Mouse (Mus musculus): ENCODE measurements around the gene Dennd1a. TPM values are rescaled to one million over a fixed set of nuclear protein-coding genes. Genes with fewer than 3 reads are reported as not detected.
A peak's percentile ranks its signal among the peaks of the same experiment; 100 is the strongest.

Dennd1a gene
- total RNA-seq, 2 experiments from 2014 or later = 84.5 to 87.4 TPM

- DNase-seq (ENCODE audit: extremely low spot score in 1 of 2, low spot score in 2 of 2) = no peak
- Histone ChIP-seq H3K27ac (no peak overlapping the region), H3K4me3 (no peak overlapping the region)
- TF ChIP-seq CTCF (IDR thresholded peaks at IDR 0.05) = no peak
- intact Hi-C loops (cut with DNase I) = no loop called here
Observed at GRCm38 (mm10) chr2:37836926-37837325, 450.3 kb downstream of the Dennd1a start.

- Histone ChIP-seq H3K27ac (no peak overlapping the region), H3K4me3 (no peak overlapping the region)
- TF ChIP-seq CTCF (IDR thresholded peaks at IDR 0.05) = no peak
- intact Hi-C loops (cut with DNase I) = no loop called here
- no peak for DNase-seq (ENCODE audit: extremely low spot score in 1 of 2, low spot score in 2 of 2)
Observed at GRCm38 (mm10) chr2:37832253-37832652, 454.9 kb downstream of the Dennd1a start.

GRCm38 (mm10) chr2:37829758-37830275 lies 457.4 kb downstream of the Dennd1a start:
- intact Hi-C loops (cut with DNase I) = no loop called here
- Histone ChIP-seq H3K4me3 (no peak overlapping the region), H3K27ac (no peak overlapping the region)
- TF ChIP-seq CTCF (IDR thresholded peaks at IDR 0.05) = no peak
- no peak for DNase-seq (ENCODE audit: extremely low spot score in 1 of 2, low spot score in 2 of 2)

GRCm38 (mm10) chr2:37823826-37824225 lies 463.4 kb downstream of the Dennd1a start:
- Histone ChIP-seq H3K4me3 (no peak overlapping the region), H3K27ac (no peak overlapping the region)
- intact Hi-C loops (cut with DNase I) = no loop called here
- TF ChIP-seq CTCF (IDR thresholded peaks at IDR 0.05) = no peak
- DNase-seq (ENCODE audit: extremely low spot score in 1 of 2, low spot score in 2 of 2) = no peak

DNA sequence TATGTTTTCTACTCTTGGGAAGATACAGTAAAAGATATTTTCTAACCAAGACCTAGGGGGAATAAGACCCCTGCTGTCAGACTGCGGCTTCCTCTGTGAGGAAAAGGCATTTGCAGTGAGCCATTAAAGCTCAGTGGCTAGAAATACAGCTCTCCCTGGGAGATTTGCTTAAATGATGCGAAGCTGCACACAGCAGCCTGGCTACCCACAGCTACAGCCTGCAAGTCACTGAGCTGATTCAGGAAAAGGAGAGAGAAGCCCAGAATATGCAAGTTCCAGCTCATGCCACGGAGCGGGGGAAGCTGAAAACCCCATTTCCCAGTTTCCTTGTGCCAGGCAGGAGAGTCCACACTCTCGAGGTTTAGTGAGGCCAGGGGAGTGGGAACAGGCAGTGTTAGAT lies 465.1 kb downstream of the Dennd1a start:
- TF ChIP-seq CTCF (IDR thresholded peaks at IDR 0.05) = no peak
- no peak overlapping the region for H3K27ac ChIP-seq
- intact Hi-C loops (cut with DNase I) = no loop called here
- DNase-seq (ENCODE audit: extremely low spot score in 1 of 2, low spot score in 2 of 2) = no peak
- no peak overlapping the region for H3K4me3 ChIP-seq

- no peak overlapping the region for H3K27ac ChIP-seq
- intact Hi-C loops (cut with DNase I) = loop anchor here (5.0 to 10.0 kb wide), 5 partner anchors 88 to 838 kb away; no protein-coding TSS in a partner anchor
- H3K4me3 ChIP-seq = no peak overlapping the region
- DNase-seq (ENCODE audit: extremely low spot score in 1 of 2, low spot score in 2 of 2) = no peak
- no peak for TF ChIP-seq CTCF (IDR thresholded peaks at IDR 0.05)
Observed at GRCm38 (mm10) chr2:37819526-37820152, 467.6 kb downstream of the Dennd1a start.

DNA sequence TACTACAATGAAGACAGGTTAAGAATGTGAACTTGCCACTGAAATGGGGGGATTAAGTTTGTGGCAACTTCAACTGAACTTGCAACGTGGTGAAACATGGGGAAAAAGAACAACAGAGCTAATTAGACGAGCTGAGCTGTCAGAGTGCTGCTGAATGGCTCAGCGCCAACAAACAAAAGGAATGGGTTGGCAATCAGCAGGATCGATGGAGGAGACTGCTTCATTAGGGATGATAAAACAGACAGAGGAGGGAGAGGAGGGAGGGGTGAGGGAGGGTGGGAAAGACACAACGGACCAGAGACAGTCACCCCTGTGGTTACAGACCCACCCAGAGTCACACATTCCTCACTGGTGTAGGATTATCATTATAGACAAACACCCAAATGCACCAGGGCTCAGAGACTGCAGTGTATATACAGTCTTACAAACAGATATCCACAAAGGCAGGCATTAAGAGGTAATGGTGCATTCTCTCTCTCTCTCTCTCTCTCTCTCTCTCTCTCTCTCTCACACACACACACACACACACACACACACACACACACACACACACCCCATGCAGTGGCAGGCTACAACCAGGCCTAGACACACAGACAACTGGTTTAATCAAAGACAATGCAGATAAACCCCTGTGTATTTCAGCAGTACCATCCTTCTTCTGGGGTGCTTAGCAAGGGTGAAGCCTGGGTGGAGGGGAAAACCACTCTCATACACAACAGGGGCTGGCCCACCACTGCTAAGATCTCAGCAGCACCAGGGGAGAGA lies 468.2 kb downstream of the Dennd1a start:
- H3K4me3 ChIP-seq = no peak overlapping the region
- no peak for DNase-seq (ENCODE audit: extremely low spot score in 1 of 2, low spot score in 2 of 2)
- no peak for TF ChIP-seq CTCF (IDR thresholded peaks at IDR 0.05)
- H3K27ac ChIP-seq = no peak overlapping the region
- intact Hi-C loops (cut with DNase I) = loop anchor here (5.0 to 10.0 kb wide), 5 partner anchors 88 to 838 kb away; no protein-coding TSS in a partner anchor

DNA sequence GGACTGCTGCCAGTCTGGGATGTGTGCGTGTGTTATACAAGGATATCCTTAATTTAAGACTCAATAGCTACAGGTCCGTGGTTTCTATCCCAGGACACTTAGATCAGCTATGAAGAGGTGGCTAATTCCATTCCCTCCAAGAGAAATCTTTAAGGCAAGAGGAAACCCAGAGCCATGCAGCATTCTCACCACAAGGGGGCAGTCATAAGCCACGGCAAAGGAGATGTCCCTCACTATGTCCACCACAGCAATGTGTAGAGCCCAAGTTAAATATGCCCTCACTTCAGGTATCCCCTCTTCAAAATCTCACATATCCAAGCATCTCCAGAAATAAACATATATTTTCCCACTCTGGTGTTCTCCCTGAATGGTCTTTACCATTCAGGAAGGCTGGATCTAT lies 471.5 kb downstream of the Dennd1a start:
- Histone ChIP-seq H3K27ac (no peak overlapping the region), H3K4me3 (no peak overlapping the region)
- peak; percentile 99 for TF ChIP-seq CTCF (IDR thresholded peaks at IDR 0.05)
- intact Hi-C loops (cut with DNase I) = loop anchor here (5.0 to 10.0 kb wide), 5 partner anchors 92 to 842 kb away; no protein-coding TSS in a partner anchor
- peak; percentile 77 to 86 for DNase-seq (ENCODE audit: extremely low spot score in 1 of 2, low spot score in 2 of 2)

DNA sequence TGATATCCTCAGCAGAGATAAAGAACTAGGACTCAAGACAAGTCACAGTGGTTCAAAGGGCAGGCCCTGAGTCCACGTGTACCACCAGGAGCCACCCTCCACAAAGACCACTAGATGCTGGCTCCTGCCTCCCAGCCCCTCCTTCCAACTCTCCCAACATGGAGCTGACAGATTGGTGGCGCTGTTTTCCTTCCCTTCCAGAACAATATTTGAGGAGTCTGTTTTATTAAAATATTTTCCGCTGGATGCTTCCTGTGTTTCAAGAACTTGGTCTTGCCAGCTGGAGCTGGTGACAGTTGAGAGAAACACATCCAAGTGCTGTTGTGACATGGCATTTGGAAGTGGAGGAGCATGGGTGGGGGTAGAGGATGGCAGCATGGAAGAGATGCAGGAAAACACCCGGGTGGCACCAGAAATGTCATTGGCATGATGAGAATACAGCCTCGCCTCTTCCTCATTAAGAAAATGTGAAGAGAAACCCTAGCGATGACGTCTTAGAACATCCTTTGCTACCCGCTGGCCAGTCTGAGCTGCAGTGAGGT lies 472.3 kb downstream of the Dennd1a start:
- peak; percentile 32 for TF ChIP-seq CTCF (IDR thresholded peaks at IDR 0.05)
- no peak overlapping the region for H3K27ac ChIP-seq
- DNase-seq (ENCODE audit: extremely low spot score in 1 of 2, low spot score in 2 of 2) = no peak
- H3K4me3 ChIP-seq = no peak overlapping the region
- intact Hi-C loops (cut with DNase I) = loop anchor here (5.0 to 10.0 kb wide), 5 partner anchors 92 to 842 kb away; no protein-coding TSS in a partner anchor

DNA sequence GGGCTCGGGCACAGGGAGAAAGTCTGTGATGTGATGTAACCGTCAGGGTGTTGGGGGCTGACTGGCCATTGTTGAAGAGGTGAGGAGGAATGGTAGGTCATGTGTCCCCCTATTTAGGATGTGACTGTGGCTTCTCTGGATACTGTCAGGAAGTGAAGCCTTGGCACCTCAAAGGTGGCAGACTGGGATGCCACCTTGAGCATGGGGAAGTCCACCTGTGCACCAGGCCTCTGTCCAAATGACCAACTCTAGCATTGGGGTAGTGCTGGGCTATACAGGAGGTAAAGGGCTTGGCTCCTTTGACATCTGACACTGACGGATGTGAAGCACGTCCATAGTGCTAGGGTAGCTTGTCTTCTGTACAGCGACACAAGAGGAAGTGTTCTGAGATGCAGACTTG lies 474.8 kb downstream of the Dennd1a start:
- DNase-seq (ENCODE audit: extremely low spot score in 1 of 2, low spot score in 2 of 2) = no peak

DNA sequence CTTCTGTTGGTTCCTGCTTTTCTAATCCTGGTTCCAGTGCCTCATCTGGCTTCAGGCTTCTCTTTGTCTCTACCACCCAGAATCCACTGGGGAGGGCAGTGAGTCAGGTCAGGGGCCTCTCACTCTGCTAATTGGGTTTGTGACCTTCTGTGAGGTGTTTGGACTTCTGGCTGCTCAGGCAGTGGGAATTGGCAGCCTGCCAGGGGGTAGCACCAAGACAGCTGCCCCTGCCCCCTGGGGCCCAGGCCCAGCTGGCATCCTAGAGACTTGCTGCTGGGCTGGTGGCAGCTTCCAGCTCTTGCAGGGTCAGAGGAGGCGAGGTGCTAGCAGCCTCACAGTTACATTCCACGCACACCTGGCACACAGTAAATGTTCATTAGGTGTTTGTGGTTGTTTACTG lies 475.5 kb downstream of the Dennd1a start:
- TF ChIP-seq CTCF (IDR thresholded peaks at IDR 0.05) = no peak
- no peak for DNase-seq (ENCODE audit: extremely low spot score in 1 of 2, low spot score in 2 of 2)
- intact Hi-C loops (cut with DNase I) = loop anchor here (10.0 kb wide), 1 partner anchor 773 kb away; no protein-coding TSS in a partner anchor
- no peak overlapping the region for H3K4me3 ChIP-seq
- no peak overlapping the region for H3K27ac ChIP-seq

More for the DNA sequence above, 474.8 kb downstream of the Dennd1a start:
- intact Hi-C loops (cut with DNase I) = loop anchor here (10.0 kb wide), 1 partner anchor 772 kb away; no protein-coding TSS in a partner anchor
- TF ChIP-seq CTCF (IDR thresholded peaks at IDR 0.05) = no peak
- Histone ChIP-seq H3K4me3 (no peak overlapping the region), H3K27ac (no peak overlapping the region)

Measured in left cerebral cortex, adult 2 months (tissue).